Mouse (Mus musculus) left cerebral cortex, adult 11 months (tissue): Measurements from ENCODE around the gene Gm29049.
"Not testable (repeated sequence)": the region's sequence is repeated elsewhere in the genome, so short reads cannot be mapped to it uniquely, and the experiment has no call there.

Source experiments
- DNase-seq: peaks from one replicate; pipeline ENCODE4 v3.0.0; 2022; ENCODE audit warnings: low spot score

The Gm29049 gene

DNA sequence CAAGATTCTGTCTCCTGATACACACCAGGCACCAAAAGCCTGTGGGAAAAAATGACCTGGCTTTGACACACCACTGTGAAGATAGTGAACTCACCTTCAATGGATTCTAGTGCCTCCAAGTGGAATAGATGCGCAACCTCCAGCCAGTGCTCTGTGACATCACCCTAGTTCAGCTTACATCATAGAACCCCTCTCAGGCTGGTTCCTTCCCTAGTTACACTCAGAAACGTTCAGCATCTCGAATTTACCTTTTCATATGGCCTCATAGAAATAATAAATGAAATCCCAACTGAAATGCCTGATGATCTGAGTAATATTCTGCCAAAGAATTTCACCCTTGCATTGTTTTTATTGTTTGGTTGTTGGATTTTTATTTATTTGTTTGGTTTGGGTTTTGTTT, at the start of gene Gm29049:
Gm29049 (minus strand) TSS at position 101 of the 400 bp plus-strand sequence.
- DNase-seq, result not testable (repeated sequence)
